Mouse (Mus musculus) heart, adult 2 months (tissue): ENCODE measurements around the gene Lamb1.

ENCODE experiments used
- CTCF ChIP-seq: fragments of 200-600 bp; IDR thresholded peaks from 2 replicates; pipeline ENCODE4 v1.8.1; 2022; ENCODE audit warnings: antibody characterized with exemption, mild to moderate bottlenecking, moderate library complexity
- POLR2A ChIP-seq: fragments of 200-500 bp; IDR thresholded peaks from 2 replicates; pipeline ENCODE4 v1.6.1; 2011; ENCODE audit warnings: mild to moderate bottlenecking, low read depth, low read length, control low read depth; ENCODE audit not compliant: insufficient read depth

GRCm38 (mm10) chr12:31221522-31221921 is 43.5 kb upstream of the Lamb1 start:
- TF ChIP-seq CTCF = no peak
- no peak for TF ChIP-seq POLR2A
